Mouse (Mus musculus) T-helper 17 cell (primary cell): ENCODE measurements around the gene Tut1.

Experiments used
- in situ Hi-C, 2 experiments: fragments of 300-600 bp; cut with MboI, MseI; formaldehyde crosslinking; loops; 1 replicate in 1 of 2; 2 replicates in 1 of 2; pipeline ENCODE4 v1.15.1; 2025; ENCODE audit warnings: high pct_unique_total_duplicates in 2 of 2

The Tut1 gene

GRCm38 (mm10) chr19:8996601-8997000 is 43.0 kb downstream of the Tut1 start:
- in situ Hi-C loops: no loop called here

GRCm38 (mm10) chr19:8997546-8997945 is 43.9 kb downstream of the Tut1 start:
- in situ Hi-C loops: no loop called here

- in situ Hi-C loops: no loop called here
Measured at GRCm38 (mm10) chr19:8998546-8998945, 44.9 kb downstream of the Tut1 start.

GRCm38 (mm10) chr19:8999223-8999622 is 45.6 kb downstream of the Tut1 start:
- in situ Hi-C loops: no loop called here

- in situ Hi-C loops: loop anchor here (25.0 kb wide), 3 partner anchors 420 to 830 kb away; partner anchors contain the start of genes Scgb2a2 (in 1 of the 2) and Slc22a8 (in 1 of the 2)
Measured at GRCm38 (mm10) chr19:9006915-9007314, 53.3 kb downstream of the Tut1 start.
